Mouse (Mus musculus) megakaryocyte-erythroid progenitor cell, adult 5-6 weeks (primary cell): ENCODE data around the gene Xlr4a. TPM values are rescaled to one million over a fixed set of nuclear protein-coding genes. Genes with fewer than 3 reads are reported as not detected.
"Not testable (repeated sequence)": the region's sequence is repeated elsewhere in the genome, so short reads cannot be mapped to it uniquely, and the experiment has no call there.

Source experiments
- ATAC-seq: replicated peaks from 2 replicates; pipeline ENCODE4 v1.8.0; 2016; ENCODE audit warnings: mild to moderate bottlenecking, inconsistent platforms; ENCODE audit not compliant: severe bottlenecking, poor library complexity, low FRiP score, low TSS enrichment
- total RNA-seq, 2 experiments: library from RNA; stranded (forward) in 1 of 2; stranded (reverse) in 1 of 2; fragments of 200-1000, 215-1000 nt in 1 of 2; fragments of >200 nt in 1 of 2; fragmentation: Nextera tagmentation in 1 of 2; gene quantifications; 2 replicates each; pipeline ENCODE4 v1.2.3; 2014 to 2017

Xlr4a gene
- total RNA-seq (2014; fragmentation: Nextera tagmentation) (12.6 and 21.7 TPM in 2 replicates), total RNA-seq (2017) (30.9 and 41.9 TPM in 2 replicates)

DNA sequence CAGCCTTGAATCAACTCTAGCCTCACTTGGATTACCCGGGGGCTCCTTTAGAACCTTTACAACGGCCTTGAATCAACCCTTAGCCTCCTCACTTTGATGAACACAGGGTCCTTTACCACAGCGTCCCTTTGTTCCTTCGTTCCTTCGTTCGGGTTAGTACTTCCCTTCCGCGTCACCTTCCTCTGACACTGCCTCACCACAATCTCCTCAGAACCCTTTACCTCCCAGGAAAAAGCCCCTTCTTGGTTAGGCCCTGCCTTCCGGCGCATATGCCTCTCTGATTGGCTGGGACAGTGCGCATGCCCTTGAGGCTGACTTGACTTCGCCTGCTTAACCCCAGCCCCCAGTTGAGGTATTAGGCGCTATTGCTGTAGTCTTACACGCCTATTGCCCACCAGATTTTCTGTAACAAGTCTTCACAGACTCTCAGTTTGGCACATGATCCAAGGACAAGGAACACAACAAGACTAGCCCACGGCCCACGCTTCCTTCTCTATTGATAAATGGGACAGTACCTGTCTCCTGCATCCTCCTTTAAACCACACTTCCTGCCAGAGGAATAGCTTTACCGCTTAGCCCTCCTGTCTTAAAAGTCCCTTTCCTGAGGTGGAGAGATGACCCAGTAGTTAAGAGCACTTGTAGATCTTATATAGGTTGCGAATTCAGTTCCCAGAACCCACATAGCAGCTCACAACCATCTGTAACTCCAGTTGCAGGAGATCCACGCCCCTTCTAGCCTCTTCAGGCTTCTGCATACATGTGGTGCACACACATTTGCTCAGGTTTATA, at the start of gene Xlr4a:
TSS of gene Xlr4a (minus strand) at position 212 of the 789 bp plus-strand sequence.
- ATAC-seq: not testable (repeated sequence)

DNA sequence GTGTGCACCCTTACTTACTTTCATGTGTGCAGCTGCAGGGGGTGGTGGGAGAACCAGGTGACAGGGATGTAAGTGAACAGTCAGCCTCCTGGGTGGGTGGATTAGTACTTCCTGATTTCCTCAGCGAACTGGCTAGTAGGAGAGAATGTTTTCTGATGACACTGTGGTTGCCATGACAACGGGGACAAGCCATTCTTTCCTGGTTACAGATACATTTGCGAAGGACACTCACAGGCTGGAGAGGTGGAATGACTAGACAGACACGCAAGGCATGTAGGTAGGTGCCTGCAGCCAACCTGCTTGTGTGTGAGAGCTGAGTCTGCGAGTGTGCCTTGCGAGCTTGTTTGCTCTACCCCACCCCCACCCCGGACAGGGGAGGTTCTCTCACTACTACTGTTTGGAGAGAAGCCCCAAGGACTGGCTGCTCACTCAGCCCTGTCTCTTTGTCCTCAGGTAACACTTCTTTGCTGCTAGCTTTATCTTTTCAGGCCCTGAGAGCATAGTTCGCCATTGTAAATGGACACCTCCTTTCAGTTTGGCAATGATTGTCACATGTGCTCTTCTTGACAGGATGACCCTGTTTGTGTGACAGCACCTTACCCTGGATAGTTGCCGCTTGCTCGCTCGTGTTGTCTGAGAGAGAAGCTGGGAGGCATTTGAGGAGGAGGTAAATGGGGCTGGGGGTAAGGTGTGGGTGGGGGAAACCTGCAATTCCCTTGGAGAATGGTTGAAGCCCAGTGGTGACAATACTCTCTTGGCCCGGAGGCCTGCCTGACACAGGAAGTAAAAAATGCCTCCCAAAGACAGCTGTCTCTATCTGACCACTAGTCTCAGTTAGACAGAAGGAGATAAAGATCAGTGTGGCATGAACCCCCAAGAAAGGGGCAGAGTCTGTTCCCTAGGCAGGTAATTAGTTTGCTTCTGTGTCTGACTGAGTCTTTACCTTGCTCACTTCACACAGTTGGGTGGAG, 40.9 kb upstream of the Xlr4a start:
- 0 out of 2 replicates have a peak, but pooled peaks have one; percentile 22 for ATAC-seq

DNA sequence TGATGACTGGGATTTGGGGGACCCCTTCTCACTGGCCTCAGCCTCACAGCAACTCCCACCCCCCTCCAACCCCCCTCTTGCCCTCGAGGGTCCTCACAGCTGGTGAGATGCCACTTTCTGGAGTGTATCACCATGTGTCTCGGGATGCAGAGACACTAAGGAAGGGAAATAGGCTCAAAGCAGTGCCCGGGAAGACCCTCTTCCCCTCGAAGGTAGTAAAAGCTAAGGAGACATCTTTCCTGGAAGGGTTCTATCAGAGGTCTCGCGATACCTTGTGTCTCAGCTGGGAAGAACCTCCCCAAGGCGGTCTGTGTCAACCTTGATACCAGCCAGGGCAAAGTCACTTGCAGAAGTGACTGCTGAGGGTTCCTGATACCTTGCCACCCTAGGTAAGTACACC, 34.5 kb upstream of the Xlr4a start, which contains the start of gene Gm14685:
TSS of gene Gm14685 (plus strand) at position 301 of the 400 bp plus-strand sequence.
- ATAC-seq: not testable (repeated sequence)

DNA sequence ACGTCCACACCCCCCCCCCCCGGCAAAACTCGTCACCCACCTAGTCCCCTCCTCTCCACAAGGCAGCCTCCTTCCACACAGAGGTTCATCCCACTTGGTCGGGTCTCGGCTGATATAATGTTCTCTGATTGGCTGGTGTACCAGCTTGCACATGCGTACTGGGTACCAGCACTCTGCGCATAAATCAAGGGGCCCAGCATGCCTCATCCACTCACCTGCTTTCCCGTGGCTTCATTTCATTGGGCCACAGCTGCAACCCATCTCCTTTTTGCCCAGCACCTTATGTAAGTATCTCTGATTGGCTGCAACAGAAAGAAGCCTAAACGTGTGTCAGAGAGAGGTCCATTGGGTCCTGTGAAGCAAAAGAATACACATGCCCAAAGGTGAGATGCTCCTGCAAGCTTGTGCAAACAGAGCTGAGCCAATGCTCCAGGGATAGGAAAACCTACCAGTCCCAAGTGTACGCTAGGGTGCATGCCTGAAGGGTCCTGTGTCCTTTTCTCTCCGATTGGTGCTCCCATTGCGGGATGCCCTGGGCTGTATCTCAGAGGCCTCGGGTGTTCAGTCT, 14.7 kb upstream of the Xlr4a start, which contains the start of gene Xlr3a:
TSS of gene Xlr3a (minus strand) at position 155 of the 568 bp plus-strand sequence.
- not testable (repeated sequence) for ATAC-seq

DNA sequence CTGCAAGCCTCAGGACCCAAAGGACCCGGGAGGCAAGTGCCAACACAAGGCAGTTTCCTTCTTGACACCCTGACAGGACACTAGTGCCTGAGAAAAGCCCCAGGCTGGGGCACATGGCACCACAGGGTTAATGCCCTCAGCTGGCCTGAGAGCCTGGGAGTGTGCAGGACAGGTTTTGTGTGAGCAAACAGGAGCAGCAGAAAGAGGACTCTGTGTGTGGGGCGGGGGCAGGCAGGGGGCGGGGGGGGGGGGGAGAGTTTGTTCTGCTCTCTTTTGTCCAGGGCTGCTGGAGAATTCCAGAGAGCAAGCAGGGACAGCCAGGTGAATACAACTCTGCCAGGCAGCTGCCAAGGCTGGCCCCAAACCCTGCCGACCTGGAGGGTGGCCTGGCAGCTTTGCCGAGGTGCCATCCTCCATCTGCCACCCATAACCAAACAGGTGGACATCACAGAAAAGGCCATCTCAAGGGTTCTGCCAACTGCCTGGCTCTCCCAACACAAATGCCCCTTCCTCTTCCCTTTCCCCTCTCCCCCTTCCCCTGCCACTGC, 15.4 kb downstream of the Xlr4a start:
- ATAC-seq: not testable (repeated sequence)

DNA sequence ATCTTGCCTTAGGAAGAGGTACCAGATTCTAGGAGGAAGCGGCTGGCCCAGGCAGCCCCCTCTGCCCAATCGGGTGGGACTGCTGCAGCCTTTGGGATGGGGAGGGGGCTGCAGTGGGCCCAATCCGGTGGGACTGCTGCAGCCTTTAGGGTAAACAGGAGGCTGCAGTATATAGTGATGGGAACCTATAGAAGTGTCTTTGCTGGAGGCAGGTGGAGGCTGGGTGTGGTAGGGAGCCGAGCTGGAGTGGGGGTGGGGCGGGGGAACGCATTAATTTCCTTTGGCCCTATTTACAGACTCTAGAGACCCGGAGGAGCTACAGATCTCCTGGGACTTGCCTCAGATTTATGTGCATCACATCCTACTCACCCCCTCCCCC, 17.9 kb downstream of the Xlr4a start, which contains the start of gene Pnma3:
TSS of gene Pnma3 (plus strand) at position 373 of the 379 bp plus-strand sequence.
- no peak for ATAC-seq

DNA sequence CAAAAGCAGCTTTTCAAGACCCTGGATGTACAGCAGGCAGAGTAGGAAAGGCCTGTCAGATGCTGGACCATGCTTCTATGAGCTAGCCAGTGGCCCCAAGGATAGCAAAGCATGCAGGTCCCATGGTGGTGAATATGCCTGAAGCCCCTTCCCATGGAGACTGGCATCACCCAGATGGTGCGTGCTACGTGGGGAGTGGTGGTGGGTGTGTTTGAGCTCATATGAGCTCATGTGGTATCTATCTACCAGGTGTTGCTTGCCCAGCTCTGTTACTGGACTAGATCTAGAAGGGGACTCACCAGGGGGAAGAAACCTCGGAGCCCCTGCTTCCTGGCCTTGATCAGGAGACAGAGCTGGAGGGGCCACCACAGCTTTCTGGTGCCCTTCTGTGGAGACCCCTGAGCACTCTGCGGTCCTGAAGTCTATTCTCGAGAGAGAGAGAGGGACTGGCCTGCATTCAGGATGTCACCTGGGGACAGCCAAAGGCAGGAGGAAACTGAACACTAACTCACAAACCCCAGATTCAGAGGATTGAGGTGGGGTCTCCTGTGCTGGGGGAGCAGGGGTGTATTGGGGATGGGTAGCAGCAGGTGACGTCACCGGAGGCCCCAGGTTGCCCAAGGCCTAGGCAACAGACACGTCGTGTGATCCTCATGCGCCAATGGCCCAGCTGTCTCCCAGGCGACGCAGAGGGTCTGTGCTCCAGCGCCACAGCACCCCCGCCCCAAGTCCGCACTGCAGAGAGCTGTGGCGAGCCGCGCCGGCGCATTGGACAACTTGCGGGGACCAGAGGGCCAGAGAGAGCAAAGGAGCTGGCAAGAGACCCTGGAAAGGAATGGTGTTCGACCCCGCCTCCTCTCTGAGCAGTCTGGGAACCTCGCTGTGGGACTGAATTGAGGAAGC, 18.5 kb downstream of the Xlr4a start:
- no peak for ATAC-seq

DNA sequence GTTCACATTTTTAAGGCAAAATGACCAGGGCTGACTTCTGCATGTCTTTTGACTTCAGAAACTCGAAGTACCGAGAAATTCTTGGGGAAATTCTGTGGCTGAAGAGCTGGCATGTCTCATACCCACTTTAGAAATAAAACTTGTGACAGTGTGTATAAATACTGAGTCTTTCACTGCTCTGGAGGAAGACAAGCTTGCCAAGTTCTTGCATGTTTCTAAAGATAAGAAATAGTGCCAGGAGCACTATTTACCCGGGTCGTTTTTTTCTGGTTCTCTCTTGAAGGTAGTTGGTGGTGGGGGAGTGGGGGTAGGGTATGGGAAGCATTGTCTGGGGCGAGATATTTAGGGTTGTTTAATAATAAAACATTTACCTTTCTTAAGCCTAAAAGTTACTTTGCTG, 20.0 kb downstream of the Xlr4a start:
- peak; percentile 63 for ATAC-seq

DNA sequence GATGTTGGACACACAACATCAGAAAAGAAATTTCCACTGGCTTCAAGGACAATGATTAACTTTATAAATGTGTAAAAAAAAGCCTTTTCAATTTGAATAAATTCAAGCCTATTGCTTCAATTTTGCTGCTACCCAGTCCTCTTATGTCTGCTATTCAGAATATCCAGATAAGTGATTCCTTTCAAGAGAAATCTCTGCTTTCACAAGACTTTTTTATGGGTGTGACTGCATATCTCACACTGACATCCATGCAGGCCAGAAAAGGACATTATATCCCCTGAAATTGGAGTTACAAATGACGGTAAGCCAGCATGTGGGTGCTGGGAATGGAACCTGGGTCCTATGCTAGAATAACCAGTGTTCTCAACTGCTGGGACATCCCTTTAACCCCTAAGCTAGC, 20.8 kb downstream of the Xlr4a start:
- peak; percentile 55; the same call in 1 of the 2 replicates for ATAC-seq

DNA sequence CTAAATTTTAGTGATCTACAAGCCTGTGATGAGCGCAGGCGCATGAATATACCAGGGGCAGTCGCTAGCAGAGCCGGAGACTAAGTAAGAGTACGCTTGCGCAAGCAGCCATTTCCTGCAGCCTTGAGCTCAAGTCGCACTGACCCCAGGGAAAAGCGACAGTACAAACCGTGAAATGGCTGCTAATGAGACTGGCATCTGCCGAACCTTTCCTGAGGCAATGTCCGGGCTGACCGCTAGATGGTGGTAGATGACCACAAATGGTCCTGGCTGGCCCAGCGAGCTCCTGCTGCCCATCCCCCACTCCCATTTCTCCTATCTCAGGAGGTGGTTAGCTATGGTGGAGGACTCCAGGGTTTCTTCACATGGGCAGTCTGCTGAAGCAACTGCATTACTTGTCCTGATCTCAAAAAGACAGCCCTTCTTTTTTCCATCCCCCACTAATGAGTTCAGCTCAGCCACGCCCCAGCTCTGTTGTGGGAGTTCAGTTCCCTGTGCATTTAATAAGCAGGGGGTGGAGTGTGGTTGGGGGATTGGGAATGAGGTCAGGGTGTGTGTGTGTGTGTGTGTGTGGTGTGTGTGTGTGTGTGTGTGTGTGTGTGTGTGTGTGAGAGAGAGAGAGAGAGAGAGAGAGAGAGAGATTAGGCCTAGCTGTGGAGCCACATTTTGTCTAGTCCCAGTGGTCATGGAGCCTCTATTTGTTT, 28.3 kb downstream of the Xlr4a start:
- ATAC-seq: peak; percentile 95

DNA sequence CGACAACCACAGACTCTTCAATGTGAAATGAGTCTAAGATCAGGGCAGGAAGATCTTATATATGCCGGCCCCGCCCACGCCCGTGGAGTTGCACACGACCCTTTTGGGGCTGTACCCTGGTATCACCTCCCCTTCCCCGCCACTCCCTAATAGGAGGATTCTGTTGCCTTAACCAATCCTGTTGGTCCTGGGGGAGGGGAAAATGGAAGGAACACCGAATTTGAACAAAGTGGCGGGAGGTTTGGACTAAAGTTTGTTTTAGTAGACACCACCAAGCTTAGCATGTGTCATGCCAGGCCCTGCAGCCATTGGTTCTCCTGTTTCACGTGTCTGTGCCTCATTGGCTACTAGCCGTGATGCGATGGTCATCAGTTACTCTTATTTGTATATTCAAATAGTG, 42.6 kb downstream of the Xlr4a start:
- ATAC-seq: no peak

DNA sequence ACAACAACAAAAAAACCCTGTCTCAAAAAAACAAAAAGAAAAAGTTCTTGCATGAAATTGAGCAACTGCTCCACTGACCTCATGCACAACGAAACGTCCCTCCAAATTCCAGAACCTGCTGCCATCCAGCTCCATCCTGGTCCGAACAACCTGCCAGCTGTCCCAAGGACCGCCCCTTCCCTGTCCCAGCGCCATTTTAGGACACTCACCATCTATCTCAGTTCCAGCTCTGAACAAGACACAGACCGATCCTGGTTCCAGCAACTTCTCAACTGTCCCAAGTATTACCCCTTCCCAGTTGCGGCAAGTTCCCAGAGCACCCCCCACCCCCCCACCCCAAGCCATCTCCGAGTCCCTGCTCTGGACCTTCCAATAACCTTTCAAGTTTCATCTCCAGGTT, 43.4 kb downstream of the Xlr4a start:
- ATAC-seq: no peak

DNA sequence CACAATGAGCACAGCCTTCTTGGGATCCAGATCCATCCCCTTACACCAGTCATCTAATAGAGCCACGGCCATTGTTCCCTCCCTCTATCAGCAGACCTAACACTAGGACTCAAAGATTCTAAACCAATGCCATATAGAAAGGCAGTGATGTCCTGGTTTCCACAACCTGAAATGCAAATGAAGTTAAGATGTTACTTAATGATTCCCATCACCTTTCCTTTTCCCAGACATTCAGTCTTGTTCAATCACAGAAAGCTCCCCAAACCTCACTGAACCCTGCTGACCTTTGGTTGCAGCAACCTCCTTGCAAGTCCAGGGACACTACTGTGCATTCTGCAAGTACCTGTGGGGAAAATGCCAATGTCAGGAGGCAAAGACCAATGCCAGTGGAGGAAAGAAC, 45.3 kb downstream of the Xlr4a start, which contains the start of gene Pnma5:
TSS of gene Pnma5 (minus strand) at position 101 of the 400 bp plus-strand sequence.
- no peak for ATAC-seq

Other genes with a start within 250 kb of the Xlr4a start
- gene Cetn2, start 164.1 kb downstream of the Xlr4a start, total RNA-seq (2014; fragmentation: Nextera tagmentation): 40.3 and 76.2 TPM in 2 replicates
- gene Cetn2, start 164.1 kb downstream of the Xlr4a start, total RNA-seq (2017): 90.8 and 114 TPM in 2 replicates
- 12.9 and 16.6 TPM in 2 replicates for gene Nsdhl, start 163.9 kb downstream of the Xlr4a start, total RNA-seq (2014; fragmentation: Nextera tagmentation)
- gene Nsdhl, start 163.9 kb downstream of the Xlr4a start, total RNA-seq (2017): 22.1 and 22.2 TPM in 2 replicates
- gene Zfp185, start 95.1 kb downstream of the Xlr4a start, total RNA-seq (2014; fragmentation: Nextera tagmentation): 5.6 TPM in 1 of 2 replicates, not detected in the other
- gene Zfp185, start 95.1 kb downstream of the Xlr4a start, total RNA-seq (2017): not detected in 2 replicates
- not detected in 2 replicates for gene Pnma5, start 45.4 kb downstream of the Xlr4a start, total RNA-seq (2014; fragmentation: Nextera tagmentation)
- not detected in 2 replicates for gene Pnma5, start 45.4 kb downstream of the Xlr4a start, total RNA-seq (2017)
- gene Pnma3, start 17.7 kb downstream of the Xlr4a start, total RNA-seq (2014; fragmentation: Nextera tagmentation): not detected in 2 replicates
- not detected in 2 replicates for gene Pnma3, start 17.7 kb downstream of the Xlr4a start, total RNA-seq (2017)
- gene Xlr3a, start 14.6 kb upstream of the Xlr4a start, total RNA-seq (2014; fragmentation: Nextera tagmentation): 1.2 and 4.0 TPM in 2 replicates
- 15.0 TPM in 1 of 2 replicates, not detected in the other for gene Xlr3a, start 14.6 kb upstream of the Xlr4a start, total RNA-seq (2017)
- not detected in 2 replicates for gene Gm14685, start 34.6 kb upstream of the Xlr4a start, total RNA-seq (2014; fragmentation: Nextera tagmentation)
- not detected in 2 replicates for gene Gm14685, start 34.6 kb upstream of the Xlr4a start, total RNA-seq (2017)
- gene Xlr5b, start 66.3 kb upstream of the Xlr4a start, total RNA-seq (2014; fragmentation: Nextera tagmentation): not detected in 2 replicates
- gene Xlr5b, start 66.3 kb upstream of the Xlr4a start, total RNA-seq (2017): not detected in 2 replicates
- not detected in 2 replicates for gene DXBay18, start 67.0 kb upstream of the Xlr4a start, total RNA-seq (2014; fragmentation: Nextera tagmentation)
- gene DXBay18, start 67.0 kb upstream of the Xlr4a start, total RNA-seq (2017): not detected in 2 replicates
- gene Spin2d, start 94.5 kb upstream of the Xlr4a start, total RNA-seq (2014; fragmentation: Nextera tagmentation): not detected in 2 replicates
- not detected in 2 replicates for gene Spin2d, start 94.5 kb upstream of the Xlr4a start, total RNA-seq (2017)
- 4.8 and 10.8 TPM in 2 replicates for gene Xlr3b, start 109.7 kb upstream of the Xlr4a start, total RNA-seq (2014; fragmentation: Nextera tagmentation)
- 4.2 and 4.4 TPM in 2 replicates for gene Xlr3b, start 109.7 kb upstream of the Xlr4a start, total RNA-seq (2017)
- 41.2 TPM in 2 replicates for gene Xlr4b, start 131.9 kb upstream of the Xlr4a start, total RNA-seq (2014; fragmentation: Nextera tagmentation)
- gene Xlr4b, start 131.9 kb upstream of the Xlr4a start, total RNA-seq (2017): 23.1 and 29.2 TPM in 2 replicates
- gene F8a, start 145.8 kb upstream of the Xlr4a start, total RNA-seq (2014; fragmentation: Nextera tagmentation): 2.6 and 2.8 TPM in 2 replicates
- gene F8a, start 145.8 kb upstream of the Xlr4a start, total RNA-seq (2017): 2.4 and 2.6 TPM in 2 replicates
- gene Xlr4c, start 160.7 kb upstream of the Xlr4a start, total RNA-seq (2014; fragmentation: Nextera tagmentation): 5.5 and 10.5 TPM in 2 replicates
- 24.6 and 34.2 TPM in 2 replicates for gene Xlr4c, start 160.7 kb upstream of the Xlr4a start, total RNA-seq (2017)
- not detected in 2 replicates for gene Xlr3c, start 182.9 kb upstream of the Xlr4a start, total RNA-seq (2014; fragmentation: Nextera tagmentation)
- 0.69 TPM in 1 of 2 replicates, not detected in the other for gene Xlr3c, start 182.9 kb upstream of the Xlr4a start, total RNA-seq (2017)
- not detected in 2 replicates for gene Xlr5a, start 210.5 kb upstream of the Xlr4a start, total RNA-seq (2014; fragmentation: Nextera tagmentation)
- not detected in 2 replicates for gene Xlr5a, start 210.5 kb upstream of the Xlr4a start, total RNA-seq (2017)
- not detected in 2 replicates for gene Xlr5c, start 210.5 kb upstream of the Xlr4a start, total RNA-seq (2014; fragmentation: Nextera tagmentation)
- not detected in 2 replicates for gene Xlr5c, start 210.5 kb upstream of the Xlr4a start, total RNA-seq (2017)